Mouse (Mus musculus) embryonic facial prominence, embryonic 14.5 days (tissue): Measurements from ENCODE around the gene Clk4. TPM values are rescaled to one million over a fixed set of nuclear protein-coding genes. Genes with fewer than 3 reads are reported as not detected.
A peak's percentile ranks its signal among the peaks of the same experiment; 100 is the strongest.

ENCODE experiments used
- ATAC-seq: fragments of 200-750 bp; cut with Nextera tagmentation; 2 replicates; pipeline ENCODE4 v1.8.0; 2017; ENCODE audit warnings: low read depth, moderate number of reproducible peaks, moderate TSS enrichment
- DNase-seq: peaks from one replicate; pipeline ENCODE4 v3.0.0-alpha.2; 2015; ENCODE audit warnings: low spot score
- H3K27ac ChIP-seq: fragments of 300-500 bp; sonication (generic); replicated peaks from 2 replicates; pipeline ENCODE4 v1.5.1; 2014; ENCODE audit warnings: low read depth, mild to moderate bottlenecking, low read length, moderate library complexity
- H3K27me3 ChIP-seq: fragments of 300-500 bp; sonication (generic); replicated peaks from 2 replicates; pipeline ENCODE4 v1.6.1; 2014; ENCODE audit warnings: low read length; ENCODE audit not compliant: control insufficient read depth, insufficient read depth
- H3K36me3 ChIP-seq: fragments of 300-500 bp; sonication (generic); 2 replicates; pipeline ENCODE4 v1.6.1; 2014; ENCODE audit warnings: low read length, mixed read lengths; ENCODE audit not compliant: control insufficient read depth, insufficient read depth
- H3K4me1 ChIP-seq: fragments of 300-500 bp; sonication (generic); 2 replicates; pipeline ENCODE4 v1.6.1; 2014; ENCODE audit warnings: antibody characterized with exemption, low read length; ENCODE audit not compliant: control insufficient read depth, insufficient read depth
- H3K4me2 ChIP-seq: fragments of 300-500 bp; sonication (generic); 2 replicates; pipeline ENCODE4 v1.6.1; 2014; ENCODE audit warnings: low read depth, mild to moderate bottlenecking, low read length, moderate library complexity, mixed read lengths
- H3K4me3 ChIP-seq: fragments of 300-500 bp; sonication (generic); 2 replicates; pipeline ENCODE4 v1.5.1; 2014; ENCODE audit warnings: low read depth, mild to moderate bottlenecking, low read length
- H3K9ac ChIP-seq: fragments of 300-500 bp; sonication (generic); 2 replicates; pipeline ENCODE4 v1.6.1; 2014; ENCODE audit warnings: low read depth, mild to moderate bottlenecking, low read length, moderate library complexity, mixed read lengths
- H3K9me3 ChIP-seq: fragments of 300-500 bp; sonication (generic); 2 replicates; pipeline ENCODE4 v1.6.1; 2016; ENCODE audit warnings: low read length; ENCODE audit not compliant: control insufficient read depth
- WGBS: fragments of 180-500 bp; shearing (Covaris S2); extraction: QIAGEN DNeasy Blood & Tissue Kit; methylation state at CpG from one replicate; pipeline ENCODE4 v1.1.7; 2014; 5-methylcytosine and 5-hydroxymethylcytosine counted together
- polyA plus RNA-seq: library from polyadenylated mRNA; unstranded; fragments of >200 nt; fragmentation: Nextera tagmentation; extraction: Ambion mirVana; gene quantifications from 2 replicates; pipeline ENCODE4 v1.2.1, GENCODE M21; 2014

Clk4 gene
- polyA plus RNA-seq, 1 experiment from 2014 or later = 126 TPM

DNA sequence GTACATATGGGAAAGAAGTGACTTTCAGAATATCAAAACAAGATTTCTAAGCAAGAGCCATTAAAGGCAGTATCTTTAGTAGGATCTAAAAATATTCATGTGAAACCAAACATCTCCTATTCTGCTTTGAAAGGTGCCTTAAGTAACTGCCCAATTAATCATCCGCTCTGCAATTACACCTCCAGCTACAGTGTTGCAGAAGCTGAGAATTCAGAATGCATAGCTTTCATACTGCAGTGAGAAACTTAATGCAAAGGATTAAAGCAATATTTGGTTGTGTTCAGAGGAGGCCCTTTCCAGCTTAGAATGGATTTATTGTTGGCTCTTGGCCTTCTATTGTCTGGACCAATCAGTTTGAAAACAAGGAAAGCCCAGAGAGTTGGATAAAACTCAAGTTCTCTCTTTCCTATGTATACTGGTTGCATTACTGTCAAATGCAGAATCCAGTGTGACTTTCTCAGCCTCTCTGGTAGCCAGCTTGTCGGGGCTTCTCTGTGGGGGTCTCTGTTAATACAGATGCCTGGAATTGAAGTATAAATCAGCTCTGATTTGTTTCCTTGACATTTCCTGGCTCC lies 32.5 kb downstream of the Clk4 start:
- Histone ChIP-seq H3K4me3 (no peak overlapping the region), H3K4me2 (no peak overlapping the region), H3K9me3 (no peaks in the 10 kb centered on the region), H3K36me3 (no peaks in the 10 kb centered on the region), H3K9ac (no peak overlapping the region), H3K27me3 (no peaks in the 10 kb centered on the region), H3K4me1 (peaks cover 7% of the 10 kb centered on the region; the same call in 1 of the 2 replicates), H3K27ac (no peak overlapping the region; the same call in 1 of the 2 replicates)
- ATAC-seq = no peak
- WGBS = 50% methylated on average over 2 of the region's 2 CpGs
- peak; percentile 79 for DNase-seq

DNA sequence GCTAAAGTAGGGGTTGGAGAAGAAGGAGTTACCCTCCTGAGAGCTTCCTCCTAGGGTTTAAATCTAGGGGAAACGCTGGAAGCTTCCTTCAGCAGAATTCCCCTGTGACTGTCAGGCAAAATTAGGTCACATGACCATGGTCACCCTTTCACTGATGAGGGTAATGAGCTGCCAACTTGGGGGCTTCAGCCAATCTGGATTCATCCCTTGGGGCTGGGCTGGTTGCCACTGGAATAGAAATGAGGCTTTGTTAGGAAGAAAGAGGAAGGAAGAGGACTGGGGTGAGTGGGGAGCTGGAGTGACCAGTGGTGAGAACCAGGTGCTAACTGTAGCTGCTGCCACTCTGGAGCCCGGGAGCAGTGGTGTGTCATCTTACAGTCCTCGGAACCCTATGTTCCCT lies 34.2 kb downstream of the Clk4 start:
- no peak for DNase-seq
- 76% methylated on average over 3 of the region's 3 CpGs for WGBS
- peaks cover 7% of the 10 kb centered on the region; the same call in 1 of the 2 replicates for H3K4me1 ChIP-seq

DNA sequence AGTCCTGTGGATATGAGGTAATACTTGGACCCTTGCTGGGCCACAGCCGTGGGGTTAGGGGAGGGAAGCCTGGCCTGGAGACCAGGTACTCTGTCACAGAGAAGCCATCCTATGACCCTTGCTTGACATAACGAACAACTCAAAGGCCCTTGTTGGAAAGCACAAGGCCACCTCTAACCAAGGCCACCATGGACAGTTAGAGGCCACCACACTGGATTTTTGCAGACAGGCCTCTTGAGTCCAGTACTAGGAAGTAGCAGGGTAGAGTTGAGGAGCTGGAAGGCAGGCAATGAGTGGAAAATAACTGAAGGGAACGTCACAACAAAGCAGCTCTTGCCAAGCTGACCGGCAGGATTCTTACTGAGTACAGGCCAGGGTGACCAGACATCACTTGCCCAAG lies 37.2 kb downstream of the Clk4 start:
- Histone ChIP-seq H3K4me2 (no peak overlapping the region), H3K27ac (no peak overlapping the region), H3K9ac (no peak overlapping the region), H3K4me1 (peaks cover 3% of the 10 kb centered on the region; the same call in 1 of the 2 replicates), H3K27me3 (no peaks in the 10 kb centered on the region), H3K4me3 (no peak overlapping the region), H3K36me3 (no peaks in the 10 kb centered on the region), H3K9me3 (no peaks in the 10 kb centered on the region)
- ATAC-seq (no peak), DNase-seq (no peak)
- WGBS = 83% methylated on average over 4 of the region's 4 CpGs

More for the DNA sequence above, 34.2 kb downstream of the Clk4 start:
- no peak overlapping the region for H3K4me3 ChIP-seq
- no peak overlapping the region for H3K4me2 ChIP-seq
- H3K9me3 ChIP-seq = no peaks in the 10 kb centered on the region
- H3K27ac ChIP-seq = no peak overlapping the region
- no peak for ATAC-seq
- H3K9ac ChIP-seq = no peak overlapping the region
- H3K36me3 ChIP-seq = no peaks in the 10 kb centered on the region
- H3K27me3 ChIP-seq = no peaks in the 10 kb centered on the region

DNA sequence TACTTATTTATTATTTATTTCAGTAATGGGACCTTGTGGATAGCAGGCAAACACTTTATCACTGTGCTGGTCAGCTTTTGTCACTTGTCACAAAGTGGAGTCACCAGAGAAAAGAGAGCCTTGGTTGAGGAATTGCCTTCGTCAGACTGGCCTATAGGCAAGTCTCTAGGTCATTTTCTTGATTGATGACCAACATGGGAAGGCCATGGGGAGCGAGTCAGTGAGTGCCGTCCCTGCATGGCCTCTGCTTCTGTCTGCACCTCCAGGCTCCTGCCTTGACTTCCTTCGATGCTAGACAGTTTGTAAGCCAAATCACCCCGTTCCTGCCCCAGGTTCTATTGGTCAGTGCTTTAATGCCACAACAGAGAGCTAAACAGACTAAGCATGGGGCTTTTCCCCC lies 40.9 kb downstream of the Clk4 start:
- Histone ChIP-seq H3K4me2 (no peak overlapping the region), H3K9me3 (no peaks in the 10 kb centered on the region), H3K27me3 (no peaks in the 10 kb centered on the region), H3K36me3 (no peaks in the 10 kb centered on the region), H3K4me3 (no peak overlapping the region), H3K27ac (no peak overlapping the region), H3K9ac (no peak overlapping the region), H3K4me1 (peaks cover 7% of the 10 kb centered on the region)
- no peak for DNase-seq
- ATAC-seq = no peak
- 79% methylated on average over 5 of the region's 5 CpGs for WGBS

DNA sequence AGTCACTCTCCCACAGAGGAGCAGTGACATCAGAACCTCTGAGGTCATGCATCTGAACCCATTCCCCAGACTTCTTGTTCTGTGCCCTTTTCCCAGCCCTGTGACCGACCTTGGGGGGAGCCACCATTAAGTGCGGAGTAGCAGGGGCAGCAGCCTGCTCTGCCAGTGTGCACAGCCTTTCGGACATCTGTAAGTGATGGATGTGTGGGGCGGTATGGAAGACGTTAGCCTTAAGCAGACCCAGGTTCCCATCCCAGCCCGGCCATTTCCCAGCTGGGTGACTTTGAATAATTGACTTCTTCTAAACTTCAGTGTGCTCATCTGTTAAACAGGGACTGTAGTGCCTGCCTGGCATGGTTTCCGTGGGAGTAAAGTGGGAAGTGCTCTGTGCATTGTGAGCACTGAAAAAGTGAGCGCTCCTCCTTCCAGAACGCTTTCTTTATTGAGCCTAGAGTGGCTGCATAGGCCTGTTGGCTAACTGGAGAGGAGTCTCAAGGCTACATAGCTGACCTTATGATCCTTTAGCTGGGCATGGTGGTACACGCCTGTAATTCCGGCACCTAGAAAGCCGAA lies 42.5 kb downstream of the Clk4 start:
- no peak overlapping the region for H3K4me3 ChIP-seq
- H3K4me1 ChIP-seq = peaks cover 17% of the 10 kb centered on the region
- no peak overlapping the region for H3K9ac ChIP-seq
- ATAC-seq (no peak), DNase-seq (no peak)
- WGBS = 60% methylated on average over 12 of the region's 12 CpGs
- H3K9me3 ChIP-seq = no peaks in the 10 kb centered on the region
- no peaks in the 10 kb centered on the region for H3K27me3 ChIP-seq
- H3K4me2 ChIP-seq = no peak overlapping the region
- no peaks in the 10 kb centered on the region for H3K36me3 ChIP-seq
- no peak overlapping the region for H3K27ac ChIP-seq

DNA sequence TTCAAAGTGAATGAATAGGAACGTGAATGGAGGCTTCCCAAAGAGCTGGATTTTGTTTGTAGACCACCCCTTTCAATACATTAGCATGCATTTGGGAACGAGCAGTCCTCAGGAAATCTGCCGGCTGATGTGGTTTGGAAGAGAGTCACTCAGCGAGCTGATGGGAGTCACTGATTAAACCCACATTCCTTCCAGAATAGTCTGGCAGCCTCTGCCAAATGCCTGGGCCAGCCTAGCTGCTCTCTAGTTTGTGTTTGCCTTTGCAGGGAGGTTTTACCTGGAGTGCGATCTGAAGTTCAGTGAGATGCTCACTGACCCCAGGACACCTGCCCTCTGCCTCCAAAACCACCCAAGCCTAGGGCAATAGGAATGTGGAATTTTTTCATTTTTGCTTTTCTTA lies 46.8 kb downstream of the Clk4 start:
- Histone ChIP-seq H3K9me3 (no peaks in the 10 kb centered on the region), H3K27ac (no peak overlapping the region; the same call in 1 of the 2 replicates), H3K9ac (no peak overlapping the region), H3K4me2 (0 out of 2 replicates have a peak overlapping the region, but pooled peaks have one; percentile 6), H3K4me1 (peaks cover 17% of the 10 kb centered on the region), H3K27me3 (no peaks in the 10 kb centered on the region), H3K4me3 (no peak overlapping the region), H3K36me3 (no peaks in the 10 kb centered on the region)
- 22% methylated on average over 5 of the region's 5 CpGs for WGBS
- peak; percentile 67; the same call in 1 of the 2 replicates for ATAC-seq
- DNase-seq = peak; percentile 89

DNA sequence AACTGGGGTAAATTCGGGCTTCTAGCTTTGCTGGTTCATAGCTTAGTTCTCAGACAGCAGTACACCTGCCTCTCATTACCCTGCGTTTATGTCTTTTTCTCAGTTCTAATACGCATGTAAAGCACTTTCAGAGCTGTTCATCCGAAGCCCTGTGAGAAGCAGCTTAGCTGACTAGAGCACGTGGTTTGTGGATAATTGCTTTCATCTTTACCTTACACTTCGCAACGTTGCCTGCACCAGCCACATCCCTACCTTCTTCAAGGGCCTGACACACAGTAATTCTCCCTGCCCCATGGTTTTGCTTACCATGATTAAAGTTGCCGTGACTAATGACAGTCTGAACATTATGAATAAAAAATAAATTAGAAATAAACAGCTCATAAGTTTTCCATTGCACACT lies 50.3 kb downstream of the Clk4 start:
- ATAC-seq (no peak), DNase-seq (no peak)
- no peak overlapping the region for H3K4me2 ChIP-seq
- H3K27ac ChIP-seq = no peak overlapping the region
- no peaks in the 10 kb centered on the region for H3K36me3 ChIP-seq
- no peaks in the 10 kb centered on the region for H3K27me3 ChIP-seq
- H3K4me1 ChIP-seq = peaks cover 10% of the 10 kb centered on the region; the same call in 1 of the 2 replicates
- H3K9me3 ChIP-seq = no peaks in the 10 kb centered on the region
- no peak overlapping the region for H3K9ac ChIP-seq
- WGBS = 57% methylated on average over 8 of the region's 8 CpGs
- H3K4me3 ChIP-seq = no peak overlapping the region

DNA sequence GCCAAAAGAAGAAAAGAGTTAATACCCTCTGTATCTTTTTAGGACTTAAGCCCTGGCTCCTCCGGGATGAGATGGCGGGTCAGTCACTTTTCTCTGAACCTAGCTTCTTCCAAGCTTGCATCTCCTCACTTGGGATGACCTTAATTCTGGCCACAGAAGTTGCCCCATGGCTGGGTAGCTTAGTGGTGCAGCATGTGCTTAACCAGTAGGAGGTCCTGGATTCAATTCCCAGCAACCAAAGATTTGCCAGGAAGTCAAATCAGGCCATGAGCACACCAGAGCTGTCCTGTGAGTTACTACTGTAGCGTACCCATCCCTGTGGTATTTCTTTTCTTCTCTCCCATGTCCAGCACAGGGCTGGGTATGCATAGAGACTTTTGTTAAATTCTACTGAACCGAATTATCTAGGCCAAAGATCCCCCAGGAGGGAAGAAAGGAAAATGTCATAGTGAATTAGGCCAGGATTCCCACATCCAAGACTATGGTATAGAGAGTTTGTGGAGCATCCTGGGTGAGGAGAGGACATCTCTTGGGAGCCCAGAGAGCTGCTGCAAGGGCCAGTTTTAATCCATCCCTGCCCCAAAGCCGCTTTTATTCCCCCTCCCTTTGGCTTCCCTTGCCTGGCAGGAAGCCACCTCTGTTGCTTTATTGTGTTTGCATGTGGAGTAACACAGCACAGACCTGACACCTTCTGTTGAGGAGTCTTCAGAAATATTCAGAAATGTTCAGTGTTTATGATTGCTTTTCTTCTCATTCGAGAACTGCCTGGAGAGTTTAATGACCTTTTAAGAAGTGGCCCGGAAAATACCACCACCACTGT lies 54.7 kb downstream of the Clk4 start:
- no peaks in the 10 kb centered on the region for H3K27me3 ChIP-seq
- H3K9me3 ChIP-seq = peaks cover 4% of the 10 kb centered on the region; the same call in 1 of the 2 replicates
- no peak overlapping the region for H3K9ac ChIP-seq
- 74% methylated on average over 7 of the region's 7 CpGs for WGBS
- H3K36me3 ChIP-seq = no peaks in the 10 kb centered on the region
- no peak overlapping the region for H3K27ac ChIP-seq
- no peak overlapping the region for H3K4me3 ChIP-seq
- peak; percentile 17 for DNase-seq
- no peak overlapping the region for H3K4me2 ChIP-seq
- no peaks in the 10 kb centered on the region for H3K4me1 ChIP-seq
- ATAC-seq = peak; percentile 37; the same call in 1 of the 2 replicates
